Mouse (Mus musculus) intestine, embryonic 14.5 days (tissue): ENCODE measurements around the gene Hgf. TPM values are rescaled to one million over a fixed set of nuclear protein-coding genes. Genes with fewer than 3 reads are reported as not detected.
A peak's percentile ranks its signal among the peaks of the same experiment; 100 is the strongest.

Experiments
- ATAC-seq: fragments of 200-750 bp; cut with Nextera tagmentation; replicated peaks from 2 replicates; pipeline ENCODE4 v1.8.0; 2017; ENCODE audit warnings: low read depth, moderate number of reproducible peaks, moderate TSS enrichment, moderate library complexity; ENCODE audit not compliant: low FRiP score, low TSS enrichment
- DNase-seq: peaks from one replicate; pipeline ENCODE4 v3.0.0-alpha.2; 2018; ENCODE audit warnings: low spot score
- H3K27ac ChIP-seq: fragments of 300-500 bp; sonication (generic); 2 replicates; pipeline ENCODE4 v1.5.1; 2014; ENCODE audit warnings: low read depth, mild to moderate bottlenecking, control low read depth
- H3K27me3 ChIP-seq: fragments of 300-500 bp; sonication (generic); replicated peaks from 2 replicates; pipeline ENCODE4 v1.6.1; 2014; ENCODE audit warnings: low read length, control low read depth; ENCODE audit not compliant: control insufficient read depth, insufficient read depth
- H3K36me3 ChIP-seq: fragments of 300-500 bp; sonication (generic); 2 replicates; pipeline ENCODE4 v1.6.1; 2014; ENCODE audit warnings: low read length, control low read depth; ENCODE audit not compliant: control insufficient read depth, insufficient read depth
- H3K4me1 ChIP-seq: fragments of 300-500 bp; sonication (generic); replicated peaks from 2 replicates; pipeline ENCODE4 v1.6.1; 2014; ENCODE audit warnings: low read length, control low read depth, mixed read lengths; ENCODE audit not compliant: control insufficient read depth, insufficient read depth
- H3K4me2 ChIP-seq: fragments of 300-500 bp; sonication (generic); 2 replicates; pipeline ENCODE4 v1.6.1; 2014; ENCODE audit warnings: low read length
- H3K4me3 ChIP-seq: fragments of 300-500 bp; sonication (generic); 2 replicates; pipeline ENCODE4 v1.5.1; 2014; ENCODE audit warnings: low read depth, low read length, control low read depth, mixed read lengths
- H3K9ac ChIP-seq: fragments of 300-500 bp; sonication (generic); 2 replicates; pipeline ENCODE4 v1.6.1; 2014; ENCODE audit warnings: mild to moderate bottlenecking, low read length
- H3K9me3 ChIP-seq: fragments of 300-500 bp; sonication (generic); 2 replicates; pipeline ENCODE4 v1.6.1; 2016; ENCODE audit warnings: low read length, control low read depth; ENCODE audit not compliant: control insufficient read depth
- WGBS: fragments of 180-500 bp; shearing (Covaris S2); extraction: QIAGEN DNeasy Blood & Tissue Kit; methylation state at CpG from one replicate; pipeline ENCODE4 v1.1.7; 2014; 5-methylcytosine and 5-hydroxymethylcytosine counted together
- polyA plus RNA-seq: library from polyadenylated mRNA; unstranded; fragments of >200 nt; fragmentation: Nextera tagmentation; extraction: Ambion mirVana; gene quantifications from 2 replicates; pipeline ENCODE4 v1.2.1, GENCODE M21; 2014

Hgf gene
- polyA plus RNA-seq: 5.8 and 6.5 TPM in 2 replicates

- peak within 1 kb of the TSS; percentile 38 for H3K4me3 ChIP-seq
- no peaks in the 10 kb centered on the region for H3K27me3 ChIP-seq
- H3K27ac ChIP-seq: peak within 1 kb of the TSS; percentile 73
- H3K9ac ChIP-seq: peak within 1 kb of the TSS; percentile 38
- DNase-seq (peak; percentile 78), ATAC-seq (peak; percentile 85)
- no peaks in the 10 kb centered on the region for H3K36me3 ChIP-seq
- WGBS: 1% methylated on average over 16 of the region's 16 CpGs
- no peaks in the 10 kb centered on the region for H3K9me3 ChIP-seq
- H3K4me2 ChIP-seq: peak within 1 kb of the TSS; percentile 59
- peaks cover 14% of the 10 kb centered on the region for H3K4me1 ChIP-seq
Observed at GRCm38 (mm10) chr5:16553304-16554047, at the start of gene Hgf. Gene Hgf (plus strand): TSS chr5:16553495.

GRCm38 (mm10) chr5:16506702-16507350 lies 46.5 kb upstream of the Hgf start:
- no peaks in the 10 kb centered on the region for H3K27me3 ChIP-seq
- no peak for DNase-seq
- no peak overlapping the region for H3K4me3 ChIP-seq
- H3K36me3 ChIP-seq: no peaks in the 10 kb centered on the region
- no peak for ATAC-seq
- H3K4me1 ChIP-seq: no peaks in the 10 kb centered on the region
- H3K27ac ChIP-seq: no peak overlapping the region
- WGBS: 77% methylated on average over 4 of the region's 4 CpGs
- no peaks in the 10 kb centered on the region for H3K9me3 ChIP-seq
- H3K4me2 ChIP-seq: no peak overlapping the region
- no peak overlapping the region for H3K9ac ChIP-seq

GRCm38 (mm10) chr5:16531619-16532277 lies 21.5 kb upstream of the Hgf start:
- H3K4me3 ChIP-seq: no peak overlapping the region
- no peak overlapping the region for H3K9ac ChIP-seq
- H3K4me2 ChIP-seq: no peak overlapping the region
- 89% methylated on average over 3 of the region's 3 CpGs for WGBS
- H3K4me1 ChIP-seq: no peaks in the 10 kb centered on the region
- no peaks in the 10 kb centered on the region for H3K27me3 ChIP-seq
- no peaks in the 10 kb centered on the region for H3K9me3 ChIP-seq
- no peaks in the 10 kb centered on the region for H3K36me3 ChIP-seq
- ATAC-seq: no peak
- DNase-seq: no peak
- H3K27ac ChIP-seq: no peak overlapping the region

- Histone ChIP-seq H3K27me3 (no peaks in the 10 kb centered on the region), H3K27ac (no peak overlapping the region), H3K9ac (no peak overlapping the region), H3K9me3 (no peaks in the 10 kb centered on the region), H3K4me1 (0 out of 2 replicates have a peak, but pooled peaks cover 3% of the 10 kb centered on the region), H3K4me3 (no peak overlapping the region), H3K4me2 (no peak overlapping the region), H3K36me3 (no peaks in the 10 kb centered on the region)
- 40% methylated on average over 2 of the region's 2 CpGs for WGBS
- no peak for DNase-seq
- ATAC-seq: no peak
Observed at GRCm38 (mm10) chr5:16538067-16538466, 15.2 kb upstream of the Hgf start.

GRCm38 (mm10) chr5:16541561-16542116 lies 11.7 kb upstream of the Hgf start:
- ATAC-seq (no peak), DNase-seq (no peak)
- Histone ChIP-seq H3K4me3 (no peak overlapping the region), H3K27ac (no peak overlapping the region), H3K4me1 (0 out of 2 replicates have a peak, but pooled peaks cover 3% of the 10 kb centered on the region), H3K27me3 (no peaks in the 10 kb centered on the region), H3K36me3 (no peaks in the 10 kb centered on the region), H3K4me2 (no peak overlapping the region), H3K9me3 (no peaks in the 10 kb centered on the region), H3K9ac (no peak overlapping the region)
- 20% methylated on average over 2 of the region's 2 CpGs for WGBS

GRCm38 (mm10) chr5:16547490-16547889 lies 5.8 kb upstream of the Hgf start:
- no peak for DNase-seq
- ATAC-seq: no peak
- no peak overlapping the region for H3K27ac ChIP-seq
- WGBS: 88% methylated on average over 3 of the region's 3 CpGs
- no peak overlapping the region for H3K9ac ChIP-seq
- no peaks in the 10 kb centered on the region for H3K27me3 ChIP-seq
- H3K4me2 ChIP-seq: no peak overlapping the region
- no peaks in the 10 kb centered on the region for H3K9me3 ChIP-seq
- no peaks in the 10 kb centered on the region for H3K36me3 ChIP-seq
- H3K4me1 ChIP-seq: no peaks in the 10 kb centered on the region
- no peak overlapping the region for H3K4me3 ChIP-seq

- Histone ChIP-seq H3K9me3 (no peaks in the 10 kb centered on the region), H3K4me2 (no peak overlapping the region; the same call in 1 of the 2 replicates), H3K9ac (no peak overlapping the region), H3K4me1 (peaks cover 14% of the 10 kb centered on the region), H3K4me3 (no peak overlapping the region), H3K36me3 (no peaks in the 10 kb centered on the region), H3K27ac (no peak overlapping the region), H3K27me3 (no peaks in the 10 kb centered on the region)
- DNase-seq: no peak
- ATAC-seq: no peak
- WGBS: 65% methylated on average over 4 of the region's 4 CpGs
Observed at GRCm38 (mm10) chr5:16552647-16553046, 648 bp upstream of the Hgf start.

- no peak overlapping the region for H3K4me2 ChIP-seq
Observed at GRCm38 (mm10) chr5:16560247-16560646, 7.0 kb downstream of the Hgf start.

More at GRCm38 (mm10) chr5:16560247-16560646, 7.0 kb downstream of the Hgf start:
- no peaks in the 10 kb centered on the region for H3K9me3 ChIP-seq
- peaks cover 1% of the 10 kb centered on the region; the same call in 1 of the 2 replicates for H3K4me1 ChIP-seq
- DNase-seq (no peak), ATAC-seq (no peak)
- no peak overlapping the region for H3K4me3 ChIP-seq
- no peaks in the 10 kb centered on the region for H3K27me3 ChIP-seq
- H3K36me3 ChIP-seq: no peaks in the 10 kb centered on the region
- H3K9ac ChIP-seq: no peak overlapping the region
- WGBS: 83% methylated on average over 3 of the region's 3 CpGs
- H3K27ac ChIP-seq: no peak overlapping the region
